Mouse (Mus musculus) cerebellum, adult 8-10 months (tissue): ENCODE results near the gene Tmem189.
"Not testable (repeated sequence)": the region's sequence is repeated elsewhere in the genome, so short reads cannot be mapped to it uniquely, and the experiment has no call there.

Source experiments
- DNase-seq: peaks from one replicate; pipeline ENCODE4 v3.0.0; 2022

Gene Tmem189

DNA sequence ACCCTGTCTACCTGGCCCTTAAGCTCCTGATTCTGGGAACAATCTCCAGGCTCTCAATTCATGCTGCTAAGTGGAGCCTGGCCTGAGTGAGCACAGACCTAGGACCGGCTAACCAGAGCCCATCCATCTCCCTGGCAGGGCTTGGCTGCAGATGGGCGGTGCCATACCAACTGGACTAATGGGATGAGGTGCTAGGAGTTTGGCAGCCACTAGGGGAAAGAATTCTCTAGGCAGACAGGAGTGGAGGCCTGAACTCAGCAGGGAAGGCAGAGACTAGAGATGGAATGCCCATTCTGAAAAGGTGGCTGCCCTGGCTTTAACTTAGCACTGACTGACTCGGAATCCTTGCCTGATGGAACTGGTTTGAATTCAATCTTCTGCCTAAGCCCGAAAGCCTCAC is 43.2 kb downstream of the Tmem189 start:
- DNase-seq, result no peak

DNA sequence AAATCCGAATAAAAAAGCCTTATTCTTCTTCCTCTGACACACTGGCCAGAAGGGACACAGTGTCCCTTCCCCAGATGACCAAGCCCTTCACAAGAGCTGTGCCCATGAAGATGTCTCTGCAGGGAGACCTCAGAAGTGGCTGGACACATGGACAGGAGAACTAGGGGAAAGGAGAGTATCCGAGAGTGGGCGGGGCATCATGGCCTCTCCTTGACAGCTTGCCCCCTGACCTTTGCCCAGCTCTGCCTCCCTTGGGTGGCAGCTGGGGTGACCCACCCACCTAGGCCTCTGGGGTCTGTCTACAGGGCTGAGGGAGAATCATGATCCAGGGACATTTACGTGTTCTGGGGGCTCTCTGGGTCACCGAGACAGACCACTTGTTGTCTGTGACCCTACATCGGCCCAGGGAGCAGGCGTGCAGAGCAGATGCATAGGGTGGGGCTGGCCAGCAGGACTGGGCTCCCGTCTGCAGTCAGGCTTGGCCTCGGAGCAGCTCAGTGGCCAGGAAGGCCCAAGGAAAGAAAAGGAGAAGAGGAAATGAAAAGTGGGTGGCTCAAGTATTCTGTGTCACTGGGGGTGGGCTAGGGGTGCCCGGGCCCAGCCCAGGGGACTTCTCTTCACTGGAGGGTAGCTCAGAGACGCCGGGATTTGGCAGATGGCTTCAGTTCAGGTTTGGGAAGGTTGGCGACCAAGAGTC is 46.1 kb downstream of the Tmem189 start:
- DNase-seq, result not testable (repeated sequence)

DNA sequence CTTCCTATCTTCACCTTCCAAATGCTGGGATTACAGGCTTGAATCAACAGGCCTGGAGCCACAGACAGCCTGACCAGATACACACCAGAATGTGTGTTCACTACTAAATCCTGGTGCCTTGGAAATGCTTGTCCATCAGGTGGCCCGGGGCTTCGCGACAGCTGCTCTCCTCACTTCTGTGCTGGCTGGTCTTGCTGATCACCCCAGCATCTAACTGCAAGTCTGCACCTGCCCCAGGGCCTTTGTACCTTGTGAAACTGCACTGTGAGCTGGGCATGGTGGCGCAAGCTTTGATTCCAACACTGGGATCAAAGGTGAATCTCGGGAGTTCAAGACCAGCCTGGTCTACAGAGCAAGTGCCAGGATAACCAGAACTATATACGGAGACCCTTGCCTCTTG is 47.5 kb downstream of the Tmem189 start:
- DNase-seq, result no peak

DNA sequence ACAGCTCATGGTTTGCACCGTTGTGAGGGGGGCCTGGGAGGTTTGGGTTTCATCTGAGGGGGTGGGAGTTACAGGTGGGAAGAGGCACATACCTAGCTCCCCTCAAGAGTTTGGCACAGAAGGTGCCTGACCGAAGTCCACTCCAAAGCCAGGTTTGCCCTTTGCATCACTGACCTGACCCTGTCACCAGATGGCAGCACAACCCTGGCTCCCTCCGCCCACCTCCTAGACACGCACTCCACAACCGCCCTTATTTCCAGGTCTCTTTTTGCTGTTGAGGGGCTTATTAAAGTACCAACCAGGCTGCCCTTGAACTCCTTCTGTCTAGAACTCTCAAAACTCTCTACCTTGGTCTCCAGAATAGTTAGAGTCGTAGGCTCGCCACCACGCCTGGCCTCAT is 48.3 kb downstream of the Tmem189 start:
- DNase-seq, result no peak

DNA sequence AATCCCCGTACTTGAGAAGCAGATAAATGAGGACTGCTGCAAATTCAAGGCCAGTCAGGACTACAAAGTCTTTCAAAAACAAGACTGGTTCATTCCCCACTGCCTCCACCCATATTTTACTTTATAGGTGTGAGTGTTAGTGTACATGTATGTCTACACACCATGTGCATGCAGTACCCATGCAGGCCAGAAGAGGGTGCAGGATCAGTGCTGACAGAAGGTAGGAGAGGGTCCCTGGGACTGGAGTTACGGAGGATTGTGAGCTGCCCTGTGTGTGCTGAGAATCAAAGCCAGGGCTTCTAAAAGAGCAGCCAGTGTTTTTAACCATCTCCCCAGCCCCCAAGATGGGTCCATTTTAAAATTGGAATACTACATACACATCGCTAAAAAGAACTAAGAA is 49.3 kb downstream of the Tmem189 start:
- DNase-seq, result no peak

DNA sequence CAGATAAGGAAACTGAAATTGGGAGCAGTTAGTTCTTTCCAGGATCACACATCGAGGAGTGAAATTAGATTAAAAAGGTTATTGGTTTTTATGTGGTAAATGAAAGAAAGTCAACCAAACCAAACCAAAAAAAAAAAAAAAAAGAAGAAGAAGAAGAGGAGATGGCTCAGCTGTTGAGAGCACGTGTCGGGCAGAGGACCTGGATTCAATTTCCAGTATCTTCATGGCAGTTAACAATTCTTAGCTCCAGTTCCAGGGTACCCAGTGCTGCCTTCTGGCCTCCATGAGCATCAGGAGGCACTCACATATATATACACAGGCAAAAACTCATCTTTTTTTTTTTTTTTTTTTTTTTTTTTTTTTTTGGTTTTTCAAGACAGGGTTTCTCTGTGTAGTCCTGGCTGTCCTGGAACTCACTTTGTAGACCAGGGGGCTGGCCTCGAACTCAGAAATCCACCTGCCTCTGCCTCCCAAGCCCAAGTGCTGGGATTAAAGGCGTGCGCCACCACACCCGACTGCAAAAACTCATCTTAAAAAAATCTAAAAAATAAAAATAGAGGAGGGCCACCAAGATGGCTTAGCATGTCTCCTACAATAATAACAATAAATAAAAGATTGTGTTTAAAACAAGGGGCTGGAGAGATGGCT is 54.6 kb downstream of the Tmem189 start:
- DNase-seq, result no peak

DNA sequence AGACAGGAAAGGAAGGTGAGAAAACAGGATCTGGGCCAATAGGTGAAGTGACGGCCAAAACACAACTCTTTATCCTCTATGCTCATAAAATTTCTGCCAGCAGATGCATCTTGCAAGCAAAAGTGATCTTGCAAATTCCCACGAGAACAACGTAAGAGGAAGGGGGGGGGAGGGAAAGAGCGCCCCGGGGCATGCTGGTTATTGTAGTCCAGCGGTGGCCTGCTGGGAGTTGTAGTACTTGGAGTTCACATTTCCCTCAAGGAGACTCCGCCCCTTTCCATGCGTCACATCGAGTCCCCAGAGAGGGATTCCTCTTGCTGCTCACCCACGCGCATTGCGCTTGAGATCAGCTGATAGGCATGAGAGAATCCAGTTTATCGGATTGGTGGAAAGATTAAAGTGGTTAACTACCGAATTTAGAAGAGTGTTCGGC is 55.3 kb downstream of the Tmem189 start:
- peak; percentile 95 for DNase-seq

DNA sequence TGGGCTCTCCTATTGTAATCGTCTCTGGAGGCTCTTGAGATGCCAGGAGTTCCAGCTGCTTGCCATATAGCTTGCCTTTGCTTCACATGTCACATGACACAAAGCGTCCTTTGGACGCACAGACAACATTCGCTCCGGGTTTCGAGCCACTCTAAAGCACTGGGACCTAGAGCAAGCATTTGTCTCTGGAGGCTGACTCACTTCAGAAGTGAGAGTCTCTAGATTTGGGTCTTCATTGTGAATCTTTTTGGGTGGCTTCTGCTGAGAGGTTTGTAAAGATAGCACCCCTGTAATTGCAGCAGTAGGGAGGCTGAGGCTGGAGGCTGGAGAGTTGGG is 56.1 kb downstream of the Tmem189 start:
- no peak for DNase-seq

DNA sequence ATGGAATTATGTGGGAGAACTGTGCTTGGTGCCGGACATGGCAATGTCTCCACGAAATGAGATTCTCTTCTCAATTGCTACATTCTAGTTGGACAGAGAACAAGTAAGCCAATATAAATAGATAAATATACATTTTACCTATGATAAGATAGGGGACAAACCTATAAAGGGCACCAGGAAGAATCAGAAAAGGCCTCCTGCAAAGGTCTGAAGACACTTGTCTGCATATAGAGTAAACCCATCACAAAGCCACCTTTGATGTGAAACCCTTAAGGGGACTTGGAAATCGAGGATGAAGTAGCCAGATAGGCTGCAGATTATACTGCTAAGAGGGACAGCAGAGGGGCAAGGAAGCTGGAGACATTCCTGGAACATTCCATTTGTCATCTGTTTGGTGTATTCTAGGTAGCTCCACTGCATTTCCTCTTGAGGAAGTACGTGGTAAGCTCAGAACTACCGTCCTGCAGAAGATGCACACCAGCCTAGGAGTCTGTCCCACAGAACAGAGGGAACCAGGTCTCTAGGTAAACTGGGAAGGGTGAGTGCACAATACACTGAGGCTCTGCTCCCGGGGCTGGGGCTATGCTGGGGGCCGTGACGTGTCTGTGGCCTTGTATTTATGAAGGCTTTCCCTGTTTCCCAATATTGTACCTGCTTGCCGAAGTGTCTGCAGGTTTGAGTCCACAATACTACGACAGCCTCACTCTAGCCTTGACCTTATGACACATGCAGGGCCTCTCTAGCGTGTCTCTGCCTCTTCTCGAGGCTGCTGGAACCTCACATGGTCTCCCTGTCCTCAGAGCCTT is 56.7 kb downstream of the Tmem189 start:
- DNase-seq, result no peak

DNA sequence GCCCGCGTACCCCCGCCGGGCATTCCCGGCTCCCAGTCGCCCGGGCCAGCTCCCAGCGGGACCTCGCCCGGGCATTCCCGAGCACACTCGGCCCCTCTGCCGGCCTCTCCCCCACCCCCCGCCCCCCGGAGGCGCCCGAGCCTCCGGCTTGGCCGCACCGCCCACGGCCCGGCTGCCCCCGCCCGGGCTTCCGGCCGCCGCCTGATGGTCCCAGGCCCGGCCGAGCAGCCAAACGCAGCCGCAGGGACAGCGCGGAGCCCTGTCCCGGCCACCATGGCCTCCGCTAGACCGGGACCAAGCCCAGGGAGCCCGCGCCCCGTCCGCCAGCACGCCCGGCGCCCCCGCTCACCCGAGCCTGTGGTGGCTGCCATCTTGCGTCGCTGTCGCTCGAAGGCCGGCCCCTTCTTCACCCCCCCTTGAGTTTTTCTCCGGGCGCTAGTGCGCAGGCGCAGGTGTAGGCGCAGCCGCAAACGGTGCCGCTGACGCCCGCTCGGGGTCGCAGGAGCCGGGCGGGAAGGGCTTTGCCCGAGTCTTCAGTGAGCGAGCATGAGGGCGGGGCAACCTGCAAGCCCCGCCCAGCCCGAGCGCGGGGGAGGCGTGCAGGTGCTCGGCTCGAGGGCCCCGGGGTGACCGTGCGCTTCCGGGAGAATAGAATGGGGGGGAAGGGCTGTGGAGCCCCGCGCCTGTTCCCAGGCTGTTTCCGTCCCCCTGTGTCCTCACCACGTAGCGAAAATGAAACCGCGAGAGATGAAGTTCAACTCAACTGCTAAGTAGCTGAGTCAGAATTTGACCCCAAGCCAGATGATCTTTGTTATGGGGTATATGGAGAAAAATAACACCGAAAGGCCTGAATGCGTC is 57.8 kb downstream of the Tmem189 start, which contains the start of gene Ube2v1:
Ube2v1 (minus strand) TSS at position 505 of the 858 bp plus-strand sequence.
- peak; percentile 98 for DNase-seq

DNA sequence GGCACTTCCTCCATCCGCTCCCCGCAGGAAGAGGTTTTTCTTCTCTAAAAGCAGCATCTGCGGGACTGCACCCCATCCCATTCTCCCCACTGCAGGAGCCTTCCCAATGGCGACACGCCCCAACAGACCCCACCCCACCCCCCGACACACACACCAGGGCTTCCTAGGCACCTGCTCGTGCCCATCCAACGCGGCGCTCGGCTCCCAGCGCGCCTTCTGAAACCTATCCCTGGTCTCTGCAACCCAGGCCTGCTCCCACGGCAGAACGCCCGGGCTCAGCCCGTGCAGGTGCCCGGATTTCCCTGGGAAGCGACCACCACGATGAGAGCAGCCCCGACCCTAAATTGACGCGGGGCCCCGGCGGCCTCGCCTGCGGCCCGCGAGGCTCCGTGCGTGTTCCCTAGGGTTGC is 58.4 kb downstream of the Tmem189 start:
- DNase-seq, result peak; percentile 58

DNA sequence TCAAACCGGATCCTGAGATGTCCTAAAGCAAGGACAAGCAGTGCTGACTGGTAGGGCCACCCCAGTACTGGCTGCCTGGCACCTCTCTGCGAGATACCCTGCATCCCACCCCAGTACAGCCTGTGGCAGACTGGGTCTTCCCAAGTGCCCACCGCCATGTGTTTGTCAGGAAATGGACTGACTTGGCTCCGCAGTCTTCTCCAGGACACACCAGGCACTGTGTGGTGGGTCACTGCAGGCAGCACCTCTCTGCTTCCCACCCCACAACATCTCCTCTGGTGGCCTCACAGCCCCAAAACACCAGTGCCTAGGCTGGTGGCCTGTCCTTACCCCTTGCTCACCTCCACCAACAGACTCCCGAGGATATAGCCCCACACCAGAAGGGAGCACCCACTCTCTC is 59.2 kb downstream of the Tmem189 start:
- no peak for DNase-seq

DNA sequence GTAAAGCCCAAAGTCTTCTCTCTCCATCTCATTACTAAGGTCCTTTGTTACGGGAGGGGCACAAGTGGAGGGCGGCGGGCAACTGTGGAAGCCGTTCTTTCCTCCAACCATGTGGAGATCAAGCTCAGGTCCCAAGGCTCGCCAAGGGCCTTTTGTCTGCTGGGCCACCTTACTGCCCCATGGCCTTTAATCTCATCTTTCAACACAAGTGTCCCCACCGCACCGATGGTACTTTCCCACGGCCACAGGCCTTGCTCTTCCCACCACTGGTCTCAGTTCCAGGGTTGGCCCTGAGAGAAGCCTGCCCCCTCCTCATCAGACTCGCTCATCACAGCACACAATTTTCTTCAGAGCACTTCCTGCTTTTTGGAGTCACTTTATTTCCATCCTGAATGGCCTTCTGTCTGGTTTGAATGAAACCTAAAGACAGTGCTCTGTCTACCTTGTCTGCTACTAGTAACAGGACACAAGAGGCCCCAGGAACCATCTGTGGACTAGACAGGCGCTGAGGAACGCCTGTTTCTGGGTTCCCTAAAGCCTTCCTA is 59.9 kb downstream of the Tmem189 start:
- no peak for DNase-seq

DNA sequence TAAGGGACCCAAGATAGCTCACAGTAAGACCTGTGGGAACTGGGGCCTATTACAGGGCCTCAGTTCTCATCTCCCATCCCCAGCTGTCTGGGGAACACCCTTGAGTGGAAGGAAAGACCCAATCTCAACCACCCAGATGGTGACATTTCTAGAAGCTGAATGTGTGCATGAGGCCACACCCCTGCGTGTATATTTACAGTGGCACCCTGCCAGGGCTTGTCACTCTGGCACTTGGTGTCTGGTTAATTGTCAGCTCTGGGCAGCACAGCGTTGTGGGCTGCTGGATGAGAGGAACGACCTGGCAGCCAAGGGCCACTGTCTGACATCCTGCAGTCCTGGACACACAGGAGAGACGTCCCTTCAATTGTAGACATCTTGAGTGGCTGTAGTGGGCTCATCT is 60.8 kb downstream of the Tmem189 start:
- no peak for DNase-seq

DNA sequence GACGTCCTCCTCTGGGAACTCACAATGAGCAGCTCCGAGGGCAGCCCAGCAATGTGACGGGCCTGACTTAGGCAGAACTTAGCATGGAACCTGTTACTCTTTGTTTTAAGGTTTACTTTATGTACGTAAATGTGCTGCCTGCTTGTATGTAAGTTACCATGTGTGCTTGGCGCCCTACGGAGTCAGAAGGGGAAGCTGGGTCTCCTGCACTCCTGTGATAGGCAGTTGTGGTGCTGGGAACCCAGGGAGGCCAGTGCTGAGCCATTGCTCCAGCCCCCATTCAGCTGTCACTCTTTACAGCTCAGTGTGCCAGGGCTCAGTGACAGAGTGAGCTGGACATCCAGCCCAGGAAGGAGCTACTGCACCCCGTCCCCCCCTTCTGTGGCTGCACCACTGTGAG is 62.6 kb downstream of the Tmem189 start:
- DNase-seq, result no peak

DNA sequence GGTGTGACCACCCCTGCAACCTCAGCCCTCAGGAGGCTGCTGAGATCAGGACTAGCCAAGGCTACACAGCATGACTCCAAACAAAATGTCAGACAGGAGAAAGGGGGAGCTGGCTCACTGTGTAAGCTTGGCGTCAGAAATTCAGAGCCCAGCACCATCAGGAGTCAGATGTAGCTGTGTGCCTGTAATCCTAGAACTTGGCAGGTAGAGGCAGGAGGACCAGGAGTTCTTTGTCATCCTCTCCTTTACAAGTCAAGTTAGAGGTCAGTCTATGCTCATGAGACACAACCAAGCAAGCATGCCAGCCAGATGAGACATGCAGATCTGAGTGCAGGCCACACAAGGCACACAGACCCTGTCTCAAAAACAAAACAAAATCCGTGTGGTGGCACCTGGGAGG is 64.0 kb downstream of the Tmem189 start:
- DNase-seq, result no peak

DNA sequence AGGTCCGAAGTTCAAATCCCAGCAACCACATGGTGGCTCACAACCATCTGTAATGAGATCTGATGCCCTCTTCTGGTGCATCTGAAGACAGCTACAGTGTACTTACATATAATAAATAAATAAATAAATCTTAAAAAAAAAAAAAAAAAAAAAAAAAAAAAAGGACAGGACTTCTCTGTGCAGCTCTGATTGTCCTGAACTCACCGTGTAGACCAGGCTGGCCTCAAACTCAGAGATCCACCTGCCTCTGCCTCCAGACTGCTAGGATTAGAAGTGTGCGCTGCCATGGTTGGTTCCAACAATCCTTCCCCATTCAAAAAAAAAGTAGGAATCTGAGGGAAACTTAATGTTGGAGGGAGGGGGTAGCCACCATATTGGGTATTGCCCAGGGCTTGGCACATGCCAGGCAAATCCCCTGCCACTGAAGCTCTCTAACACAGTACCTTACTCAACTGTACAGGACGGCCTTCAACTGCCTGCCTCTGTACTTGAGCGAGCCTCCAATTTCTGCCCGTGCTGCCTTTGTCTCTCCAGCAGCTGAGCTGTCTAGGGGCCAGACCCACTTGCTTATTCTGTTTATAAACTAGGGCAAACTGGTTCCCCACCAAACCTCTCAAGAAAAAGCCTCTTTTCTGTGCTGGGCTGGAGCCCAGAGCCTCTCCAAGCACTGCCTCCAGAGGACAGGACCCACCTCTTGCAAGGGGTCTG is 65.1 kb downstream of the Tmem189 start:
- DNase-seq, result no peak

DNA sequence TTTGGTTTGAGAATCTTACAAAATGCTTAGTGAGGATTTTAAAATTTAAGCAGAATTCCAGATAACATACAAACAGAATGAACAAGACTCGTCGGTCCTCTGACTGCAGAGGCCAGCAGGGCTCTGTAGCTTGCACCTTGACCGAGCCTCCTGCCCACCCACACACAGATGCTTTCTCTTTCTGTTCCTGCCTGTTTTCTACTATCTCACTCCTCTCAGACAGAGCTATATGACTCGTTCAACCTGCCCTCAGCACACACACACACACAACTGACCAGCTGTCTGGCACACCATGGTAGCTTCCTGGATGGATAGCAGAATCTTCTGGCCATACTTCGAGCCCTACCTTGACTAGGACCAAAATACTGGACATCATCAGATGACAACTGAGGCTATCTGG is 66.7 kb downstream of the Tmem189 start:
- no peak for DNase-seq

DNA sequence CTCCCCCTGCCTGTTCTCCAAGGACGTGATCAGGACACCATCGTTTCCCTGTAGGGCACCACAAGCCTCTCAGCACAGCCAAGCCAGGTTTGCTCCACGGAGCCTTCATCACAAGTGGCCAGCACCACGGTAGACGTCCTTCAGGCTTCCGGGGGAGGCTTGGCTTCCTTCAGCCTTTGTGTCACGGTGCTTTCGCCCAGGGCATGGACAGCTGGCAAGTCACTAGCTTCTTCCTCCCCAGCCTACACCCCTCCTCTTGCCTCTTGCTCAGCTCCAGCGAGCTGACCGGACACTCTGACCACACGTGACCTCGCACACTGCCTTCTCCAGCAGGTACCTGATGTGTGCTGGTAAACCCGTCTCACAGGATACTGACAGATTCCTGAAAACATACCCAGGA is 67.3 kb downstream of the Tmem189 start:
- peak; percentile 32 for DNase-seq

DNA sequence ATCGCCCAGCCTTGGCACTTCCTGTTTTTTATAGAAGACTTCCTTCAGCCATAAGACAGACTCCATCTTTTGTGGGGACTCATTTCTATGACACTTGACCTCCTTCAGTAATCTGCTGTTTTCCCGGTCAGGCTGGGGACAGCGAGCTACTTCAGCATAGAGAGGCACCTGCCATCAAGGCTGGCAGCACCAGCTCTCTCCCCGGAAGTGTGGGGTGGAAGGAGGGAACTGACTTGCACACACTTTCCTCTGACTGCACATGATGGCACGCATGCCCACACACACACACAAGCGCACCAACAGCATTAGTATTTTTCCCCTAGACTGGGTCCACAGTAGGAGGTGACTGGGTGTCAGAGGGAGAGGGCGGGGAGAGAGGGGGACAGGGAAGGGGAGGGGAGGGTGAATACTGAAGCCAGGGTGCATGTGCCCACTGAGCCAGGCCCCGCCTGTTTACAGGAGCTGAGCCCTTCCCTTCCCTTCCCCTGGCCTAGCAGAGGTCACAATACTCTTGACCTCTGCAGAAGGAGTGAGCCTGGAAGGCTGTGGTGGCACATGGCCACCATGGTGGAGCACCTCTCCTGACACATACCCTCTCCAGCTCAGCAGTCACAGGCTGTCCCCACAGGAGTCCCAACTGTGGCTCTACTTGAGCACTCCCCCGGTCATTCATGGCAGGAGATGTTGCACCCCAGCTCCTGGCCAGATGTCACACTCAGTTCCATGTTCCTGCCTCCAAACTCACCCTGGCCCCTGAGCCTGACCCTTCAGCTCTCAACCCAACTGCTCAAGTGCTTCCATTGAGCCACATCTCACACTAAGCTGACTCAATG is 68.2 kb downstream of the Tmem189 start:
- DNase-seq, result no peak

DNA sequence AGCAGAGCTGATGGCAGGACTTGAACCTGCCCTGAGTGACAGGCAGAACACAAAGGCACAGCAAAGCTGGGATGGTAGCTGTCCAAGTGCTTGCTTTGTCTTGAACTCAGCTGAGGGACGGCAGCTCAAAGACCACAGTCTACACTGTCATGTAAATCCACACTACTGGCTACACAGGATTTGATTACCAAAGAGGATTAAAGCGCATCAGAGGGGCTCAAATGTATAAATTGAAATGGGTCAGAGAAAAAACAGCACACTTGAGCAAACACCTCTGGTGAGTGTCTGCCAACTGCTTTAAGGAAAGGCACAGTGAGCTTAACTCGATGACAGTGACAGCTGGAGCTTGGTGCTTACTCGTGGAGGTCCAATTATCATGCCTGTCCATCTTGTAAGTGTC is 72.2 kb downstream of the Tmem189 start:
- no peak for DNase-seq
